Mouse (Mus musculus): ENCODE data around the gene Mxra7. TPM values are rescaled to one million over a fixed set of nuclear protein-coding genes. Genes with fewer than 3 reads are reported as not detected.
A peak's percentile ranks its signal among the peaks of the same experiment; 100 is the strongest.

The Mxra7 gene
- polyA plus RNA-seq, 1 experiment = 18.6 TPM

DNA sequence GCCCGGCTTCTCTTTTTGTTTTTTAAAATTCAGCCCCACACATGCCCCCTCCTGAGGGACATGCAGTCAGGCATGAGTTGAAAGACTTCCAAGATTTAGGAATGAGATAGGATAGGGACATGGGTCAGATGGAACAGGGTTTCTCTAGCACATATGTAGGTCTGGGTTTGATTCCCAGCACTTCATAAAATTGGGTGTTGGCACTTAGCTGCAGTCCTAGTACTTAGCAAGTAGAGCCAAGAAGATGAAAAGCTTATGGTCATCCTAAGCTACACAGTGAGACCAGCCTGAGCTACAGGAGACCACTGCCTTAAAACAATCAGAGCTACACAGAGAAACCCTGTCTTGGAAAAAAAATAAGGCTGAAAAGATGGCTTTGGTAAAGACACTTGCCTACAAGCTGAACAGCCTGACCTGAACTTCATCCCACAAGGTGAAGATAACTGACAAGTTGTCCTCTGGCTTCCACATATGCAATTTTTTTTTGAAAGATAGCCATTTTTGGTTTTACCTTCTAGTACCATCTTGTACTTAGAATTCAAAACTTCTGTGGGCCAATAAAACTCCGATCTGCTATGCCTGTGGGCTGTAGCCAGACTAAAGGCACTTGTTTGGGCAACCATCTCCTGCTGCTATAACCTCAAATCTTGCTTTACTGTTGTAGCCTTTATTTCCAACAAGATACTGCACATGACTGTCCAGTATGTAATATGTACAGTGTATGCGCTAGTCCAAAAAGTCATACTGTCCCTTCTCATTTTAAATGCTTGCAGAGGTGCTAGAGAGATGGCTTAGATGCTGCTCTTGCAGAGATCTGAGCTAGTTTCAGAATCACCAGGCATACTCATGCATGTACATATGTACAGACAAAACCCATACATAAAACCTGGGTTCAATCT, 19.6 kb upstream of the Mxra7 start:
- H3K27ac ChIP-seq (ENCODE audit: insufficient read depth, low read length) = no peak overlapping the region
- H3K36me3 ChIP-seq (ENCODE audit: control insufficient read depth, insufficient read depth, low read length) = peaks cover 20% of the 10 kb centered on the region
- 93% methylated on average over 3 of the region's 3 CpGs for WGBS

DNA sequence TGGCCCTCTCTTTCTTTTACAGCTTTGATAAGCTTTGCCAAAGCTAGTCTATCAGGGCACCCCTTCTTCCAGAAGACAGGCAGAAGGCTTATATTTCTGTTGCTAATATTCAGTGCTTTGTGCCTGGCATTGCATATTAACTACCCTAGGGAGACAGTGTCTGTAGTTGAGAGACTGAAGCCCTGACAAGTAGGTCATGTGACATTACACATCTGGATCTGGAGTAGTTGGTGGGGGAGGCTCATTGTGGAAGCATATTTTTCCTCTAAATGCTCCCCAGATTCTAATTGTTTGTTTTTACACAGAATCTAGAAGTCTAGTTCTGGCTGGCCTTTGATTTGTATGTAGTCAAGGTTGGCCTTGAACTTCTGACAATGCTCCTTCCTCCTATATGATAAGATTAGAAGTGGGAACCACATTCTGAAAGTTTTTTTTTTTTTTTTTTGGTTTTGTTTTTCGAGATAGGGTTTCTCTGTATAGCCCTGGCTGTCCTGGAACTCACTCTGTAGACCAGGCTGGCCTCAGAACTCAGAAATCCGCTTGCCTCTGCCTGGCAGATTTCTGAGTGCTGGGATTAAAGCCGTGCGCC, 18.8 kb upstream of the Mxra7 start:
- DNase-seq (ENCODE audit: low read depth in 1 of 2, low spot score in 2 of 2) = no peak
- H3K27ac ChIP-seq (ENCODE audit: insufficient read depth, low read length) = no peak overlapping the region
- TF ChIP-seq POLR2A (IDR thresholded peaks at IDR 0.05; ENCODE audit: low read depth, low read length) = no peak
- no peak for TF ChIP-seq CTCF (IDR thresholded peaks at IDR 0.05; ENCODE audit: extremely low read depth, insufficient read depth, insufficient read length, insufficient replicate concordance)
- WGBS = 73% methylated on average over 4 of the region's 4 CpGs
- H3K36me3 ChIP-seq (ENCODE audit: control insufficient read depth, insufficient read depth, low read length) = peaks cover 20% of the 10 kb centered on the region
- H3K27me3 ChIP-seq (ENCODE audit: control insufficient read depth, insufficient read depth, low read length) = no peaks in the 10 kb centered on the region
- no peaks in the 10 kb centered on the region; the same call in 1 of the 2 replicates for H3K4me1 ChIP-seq (ENCODE audit: control insufficient read depth, insufficient read depth, insufficient read length)
- H3K4me3 ChIP-seq (ENCODE audit: extremely low read depth, insufficient read depth, insufficient read length) = no peak overlapping the region

More for the DNA sequence above, 19.6 kb upstream of the Mxra7 start:
- no peaks in the 10 kb centered on the region for H3K27me3 ChIP-seq (ENCODE audit: control insufficient read depth, insufficient read depth, low read length)
- TF ChIP-seq CTCF (IDR thresholded peaks at IDR 0.05; ENCODE audit: extremely low read depth, insufficient read depth, insufficient read length, insufficient replicate concordance) = no peak
- TF ChIP-seq POLR2A (IDR thresholded peaks at IDR 0.05; ENCODE audit: low read depth, low read length) = no peak
- no peak for DNase-seq (ENCODE audit: low read depth in 1 of 2, low spot score in 2 of 2)
- H3K4me1 ChIP-seq (ENCODE audit: control insufficient read depth, insufficient read depth, insufficient read length) = no peaks in the 10 kb centered on the region; the same call in 1 of the 2 replicates
- no peak overlapping the region for H3K4me3 ChIP-seq (ENCODE audit: extremely low read depth, insufficient read depth, insufficient read length)

DNA sequence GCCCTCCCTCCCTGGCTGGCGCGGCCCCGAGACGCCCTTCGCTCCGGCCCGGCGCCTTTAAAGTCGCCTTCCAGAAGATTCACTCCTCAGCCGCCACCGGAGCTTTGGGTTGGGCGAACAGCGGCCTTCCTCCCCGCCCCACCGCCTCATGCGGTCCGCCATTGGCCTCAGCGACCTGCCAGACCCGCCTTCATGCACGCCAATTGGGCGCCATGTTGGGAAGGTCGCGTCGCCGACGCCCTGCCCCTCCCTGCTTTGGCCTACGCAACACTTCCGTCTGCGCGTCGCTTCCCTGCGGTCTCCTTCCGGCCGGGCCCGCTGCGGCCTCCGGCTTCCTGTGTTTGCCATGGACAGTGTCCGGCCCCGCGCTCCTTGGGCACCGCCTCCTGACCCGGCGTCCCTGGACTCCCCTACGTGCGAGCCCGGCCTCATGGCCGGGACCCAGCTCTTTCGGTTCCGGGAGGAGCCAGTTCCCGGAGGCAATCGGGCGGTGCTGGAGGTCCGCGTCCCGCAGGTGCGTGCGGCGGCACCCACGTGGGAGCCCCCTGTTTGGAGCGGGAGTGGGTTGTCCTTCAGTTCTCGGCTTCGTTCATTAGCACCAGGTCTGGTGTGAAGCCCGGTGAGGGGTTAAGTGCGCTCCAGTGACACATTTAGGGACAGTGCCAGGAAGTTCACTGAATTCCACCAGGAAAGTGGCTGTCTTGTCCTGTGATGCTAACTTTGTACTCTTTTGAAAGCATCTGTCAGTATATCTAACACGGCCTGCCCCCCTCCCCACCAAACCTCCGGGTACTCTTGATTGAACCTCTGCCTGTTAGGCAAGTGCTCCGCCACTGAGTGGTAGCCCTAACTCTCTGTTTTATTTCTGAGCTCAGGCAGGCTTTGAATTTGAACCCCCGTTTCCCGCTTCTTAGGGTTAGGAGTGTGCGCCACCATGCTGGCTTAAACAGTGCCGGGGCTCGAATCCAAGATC, 15.7 kb upstream of the Mxra7 start, which contains the start of the genes Mettl23 and Jmjd6:
Mettl23 (plus strand) TSS at position 18 of the 973 bp plus-strand sequence.
Jmjd6 (minus strand) TSS at position 189 of the 973 bp plus-strand sequence.
- DNase-seq (ENCODE audit: low read depth in 1 of 2, low spot score in 2 of 2) = peak; percentile 91 to 94
- H3K36me3 ChIP-seq (ENCODE audit: control insufficient read depth, insufficient read depth, low read length) = peaks cover 32% of the 10 kb centered on the region

DNA sequence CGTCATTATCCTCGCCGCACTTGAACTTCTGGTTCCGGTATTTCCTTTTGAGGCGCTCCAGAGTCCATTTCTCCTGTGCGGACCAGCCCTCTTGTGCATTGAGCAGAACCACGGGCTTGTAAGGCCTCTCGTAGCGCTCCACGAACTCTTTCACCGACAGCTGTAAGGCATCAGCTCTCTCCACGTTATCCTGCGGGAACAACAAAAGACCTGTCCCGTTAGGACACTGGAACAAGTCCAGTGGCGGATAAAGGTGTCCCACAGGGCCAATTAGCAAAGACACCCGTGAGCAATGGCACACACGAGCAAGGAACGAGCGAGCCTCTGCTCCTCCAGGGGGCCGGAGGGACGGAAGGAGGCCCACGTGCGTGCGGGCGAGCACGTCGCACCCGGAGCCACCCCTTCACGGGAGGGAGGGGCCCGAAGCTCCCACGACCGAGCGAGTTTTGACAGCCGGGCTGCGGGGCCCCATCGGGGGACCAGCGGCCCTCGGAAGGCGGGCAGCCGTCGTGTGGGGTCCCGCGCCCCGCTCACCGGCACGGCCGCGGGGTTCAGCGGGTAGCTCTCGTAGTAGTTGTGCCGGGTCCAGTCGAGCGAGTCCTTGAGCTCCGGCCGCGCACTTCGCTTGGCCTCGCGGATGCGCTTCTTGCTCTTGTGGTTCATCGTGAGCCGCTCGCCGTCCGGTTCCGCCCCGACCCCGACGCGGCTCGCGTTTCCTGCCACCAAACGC, 14.8 kb upstream of the Mxra7 start:
- H3K27me3 ChIP-seq (ENCODE audit: control insufficient read depth, insufficient read depth, low read length) = no peaks in the 10 kb centered on the region
- H3K27ac ChIP-seq (ENCODE audit: insufficient read depth, low read length) = peak overlapping the region; percentile 98
- TF ChIP-seq CTCF (IDR thresholded peaks at IDR 0.05; ENCODE audit: extremely low read depth, insufficient read depth, insufficient read length, insufficient replicate concordance) (no peak), POLR2A (IDR thresholded peaks at IDR 0.05; ENCODE audit: low read depth, low read length) (peak; percentile 5; the same call in 1 of the 2 replicates)
- peaks cover 34% of the 10 kb centered on the region for H3K36me3 ChIP-seq (ENCODE audit: control insufficient read depth, insufficient read depth, low read length)
- peak overlapping the region; percentile 80 for H3K4me3 ChIP-seq (ENCODE audit: extremely low read depth, insufficient read depth, insufficient read length)
- peak; percentile 49 to 67 for DNase-seq (ENCODE audit: low read depth in 1 of 2, low spot score in 2 of 2)
- H3K4me1 ChIP-seq (ENCODE audit: control insufficient read depth, insufficient read depth, insufficient read length) = peaks cover 6% of the 10 kb centered on the region
- under 1% methylated on average over 73 of the region's 73 CpGs for WGBS

More for the DNA sequence above, 15.7 kb upstream of the Mxra7 start, which contains the start of the genes Mettl23 and Jmjd6:
- WGBS = under 1% methylated on average over 72 of the region's 72 CpGs
- H3K27me3 ChIP-seq (ENCODE audit: control insufficient read depth, insufficient read depth, low read length) = no peaks in the 10 kb centered on the region
- H3K27ac ChIP-seq (ENCODE audit: insufficient read depth, low read length) = peak within 1 kb of the TSS; percentile 98
- peaks cover 6% of the 10 kb centered on the region for H3K4me1 ChIP-seq (ENCODE audit: control insufficient read depth, insufficient read depth, insufficient read length)
- TF ChIP-seq CTCF (IDR thresholded peaks at IDR 0.05; ENCODE audit: extremely low read depth, insufficient read depth, insufficient read length, insufficient replicate concordance) = no peak
- TF ChIP-seq POLR2A (IDR thresholded peaks at IDR 0.05; ENCODE audit: low read depth, low read length) = no peak; the same call in none of the 2 replicates
- peak within 1 kb of the TSS; percentile 80 for H3K4me3 ChIP-seq (ENCODE audit: extremely low read depth, insufficient read depth, insufficient read length)

DNA sequence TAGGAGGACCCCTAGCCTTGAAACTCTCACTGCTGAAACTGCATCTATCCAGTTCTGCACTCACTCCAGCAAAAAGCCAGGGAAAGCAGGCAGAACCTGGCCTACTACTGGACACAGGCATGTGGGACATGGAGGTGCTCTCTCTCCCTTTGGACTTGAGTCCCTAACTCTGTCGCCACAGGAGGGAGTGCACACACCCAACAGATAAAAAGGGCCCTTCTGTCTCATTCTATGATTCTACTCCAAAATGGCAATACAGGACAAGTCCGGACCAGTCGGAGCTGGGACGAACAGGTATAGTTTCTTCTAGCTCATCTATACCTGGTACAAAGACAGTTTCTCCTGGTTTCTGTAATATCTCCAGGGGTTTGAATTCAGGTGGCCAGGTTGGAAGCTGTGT, 12.9 kb upstream of the Mxra7 start:
- TF ChIP-seq POLR2A (IDR thresholded peaks at IDR 0.05; ENCODE audit: low read depth, low read length) (no peak), CTCF (IDR thresholded peaks at IDR 0.05; ENCODE audit: extremely low read depth, insufficient read depth, insufficient read length, insufficient replicate concordance) (no peak)
- DNase-seq (ENCODE audit: low read depth in 1 of 2, low spot score in 2 of 2) = no peak
- Histone ChIP-seq H3K36me3 (ENCODE audit: control insufficient read depth, insufficient read depth, low read length) (peaks cover 47% of the 10 kb centered on the region), H3K27me3 (ENCODE audit: control insufficient read depth, insufficient read depth, low read length) (no peaks in the 10 kb centered on the region), H3K27ac (ENCODE audit: insufficient read depth, low read length) (no peak overlapping the region), H3K4me3 (ENCODE audit: extremely low read depth, insufficient read depth, insufficient read length) (no peak overlapping the region), H3K4me1 (ENCODE audit: control insufficient read depth, insufficient read depth, insufficient read length) (peaks cover 6% of the 10 kb centered on the region)
- 87% methylated on average over 4 of the region's 4 CpGs for WGBS

Measured in spleen, adult 2 months (tissue).